Mouse (Mus musculus) lung, postnatal 36 days (tissue): Measurements from ENCODE around the gene Vangl2.
A peak's percentile ranks its signal among the peaks of the same experiment; 100 is the strongest.

Source experiments
- DNase-seq: peaks from one replicate; pipeline ENCODE4 v3.0.0; 2022; ENCODE audit warnings: mixed read lengths

Vangl2 gene

DNA sequence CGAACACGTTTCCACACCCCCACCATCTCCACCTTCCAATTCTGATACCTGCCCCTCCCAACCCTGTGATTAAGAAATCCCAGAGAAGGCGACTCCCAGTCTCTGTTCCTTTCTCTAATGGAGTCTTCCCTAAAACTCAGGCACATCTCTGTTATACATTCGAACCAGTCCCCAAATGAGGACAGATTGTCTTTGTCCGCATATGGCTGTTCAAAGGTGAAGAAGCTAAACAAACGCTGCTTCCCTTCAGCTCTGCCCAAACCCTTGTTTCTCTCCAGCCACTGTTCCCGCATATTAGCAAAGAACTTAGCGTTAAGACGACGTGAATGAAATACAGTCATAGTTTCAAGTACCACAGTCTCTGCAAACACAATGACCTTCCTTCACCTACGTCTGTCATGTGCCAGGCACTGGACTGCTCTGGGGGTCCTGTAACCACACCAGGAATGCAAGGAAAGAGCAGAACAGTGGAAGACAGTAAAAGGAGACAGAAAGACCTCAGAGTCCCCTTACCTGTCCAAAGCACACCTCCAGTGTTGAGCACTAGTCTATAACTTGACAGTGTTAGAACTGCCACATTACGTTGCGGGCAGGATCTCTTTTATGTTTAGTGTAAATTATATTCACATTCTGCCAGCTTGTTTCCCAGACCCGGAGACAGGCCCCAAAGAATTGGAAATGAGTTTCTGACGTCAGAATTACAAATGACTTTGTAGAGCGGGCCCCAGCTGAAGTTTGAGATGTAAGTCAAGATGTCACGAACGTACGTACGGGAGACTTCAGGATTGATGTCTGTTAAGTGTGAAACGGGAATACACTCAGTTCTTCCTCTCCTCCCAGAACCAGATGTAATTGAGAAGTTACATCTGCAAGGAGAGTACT, at the start of gene Vangl2:
Vangl2 (minus strand) TSS at position 51 of the 882 bp plus-strand sequence.
- DNase-seq: no peak

DNA sequence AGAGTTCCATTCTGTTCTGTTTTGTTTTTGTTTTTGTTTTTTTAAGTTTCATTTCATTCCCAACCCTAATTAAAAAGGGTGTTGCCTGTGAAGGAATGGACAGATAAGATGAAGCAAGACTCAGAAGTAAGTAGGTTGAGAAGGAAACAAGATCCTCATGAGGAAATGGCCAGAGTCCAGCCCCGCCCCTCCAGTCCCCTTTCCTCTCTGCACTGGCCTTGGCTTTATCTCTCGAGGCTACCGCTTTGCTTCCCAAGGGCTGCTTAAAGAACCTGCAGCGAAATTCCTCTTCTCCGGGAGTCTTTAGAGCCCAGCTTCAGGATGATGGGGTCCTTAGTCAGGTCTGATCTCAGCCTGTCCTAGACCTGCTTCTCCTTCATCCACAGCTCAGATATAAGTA, 49.7 kb upstream of the Vangl2 start:
- peak; percentile 14 for DNase-seq

DNA sequence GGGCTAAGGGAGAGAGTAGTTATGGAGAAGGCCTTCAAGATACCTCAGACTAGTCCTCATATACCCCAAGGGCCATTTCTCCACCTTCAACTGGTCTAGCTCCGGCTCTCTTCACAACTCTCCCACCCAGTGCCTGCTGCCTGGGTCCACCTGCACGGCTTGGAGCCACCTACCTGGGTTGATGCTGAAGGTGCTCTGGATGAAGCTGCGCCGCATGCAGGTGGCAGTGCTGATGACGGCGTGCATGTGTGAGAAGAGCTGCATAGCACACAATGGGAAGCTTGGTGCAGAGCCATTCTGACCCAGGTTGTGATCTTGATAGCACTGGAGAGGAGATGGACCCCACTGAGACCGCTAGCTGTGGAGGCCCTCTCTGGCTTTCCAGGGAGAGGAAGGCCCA, 44.4 kb upstream of the Vangl2 start:
- DNase-seq: no peak

DNA sequence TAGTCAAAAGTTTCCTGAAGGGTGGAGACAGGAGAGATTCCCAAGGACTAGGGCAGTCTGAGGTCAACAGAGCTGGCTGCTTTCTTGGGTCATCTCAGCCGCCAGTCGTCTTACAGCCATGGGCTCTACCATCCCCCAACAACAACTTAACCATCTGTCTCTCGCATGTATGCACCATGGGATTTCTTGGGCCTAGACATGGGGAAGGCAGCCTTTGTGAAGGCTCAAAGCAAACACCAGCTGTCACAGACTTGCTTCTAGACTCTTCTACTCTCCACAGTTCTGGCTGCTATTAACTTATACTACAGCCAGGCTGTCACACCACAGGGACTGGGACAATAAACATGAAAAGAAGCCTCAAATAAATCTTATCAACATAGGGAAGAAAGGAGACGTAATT, 43.3 kb upstream of the Vangl2 start:
- no peak for DNase-seq

DNA sequence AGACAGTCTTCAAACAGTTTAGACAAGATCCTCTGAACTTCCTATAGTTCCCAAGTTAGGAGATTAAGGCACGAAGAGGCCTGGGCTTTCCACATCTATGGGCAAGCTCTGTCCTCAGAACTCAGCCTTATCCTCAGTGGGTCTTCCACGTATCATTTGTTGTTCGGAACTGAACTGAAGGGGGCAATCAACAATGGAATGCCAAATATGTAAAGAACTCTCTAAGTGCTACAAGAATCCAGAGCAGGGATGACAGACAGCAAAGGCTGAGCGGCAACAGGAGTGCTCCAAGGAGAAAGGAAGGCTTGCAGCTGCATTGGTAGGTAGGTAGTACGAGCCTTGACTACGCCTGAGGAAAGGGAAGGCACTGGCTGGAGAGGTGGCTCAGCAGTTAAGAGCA, 42.0 kb upstream of the Vangl2 start:
- no peak for DNase-seq

DNA sequence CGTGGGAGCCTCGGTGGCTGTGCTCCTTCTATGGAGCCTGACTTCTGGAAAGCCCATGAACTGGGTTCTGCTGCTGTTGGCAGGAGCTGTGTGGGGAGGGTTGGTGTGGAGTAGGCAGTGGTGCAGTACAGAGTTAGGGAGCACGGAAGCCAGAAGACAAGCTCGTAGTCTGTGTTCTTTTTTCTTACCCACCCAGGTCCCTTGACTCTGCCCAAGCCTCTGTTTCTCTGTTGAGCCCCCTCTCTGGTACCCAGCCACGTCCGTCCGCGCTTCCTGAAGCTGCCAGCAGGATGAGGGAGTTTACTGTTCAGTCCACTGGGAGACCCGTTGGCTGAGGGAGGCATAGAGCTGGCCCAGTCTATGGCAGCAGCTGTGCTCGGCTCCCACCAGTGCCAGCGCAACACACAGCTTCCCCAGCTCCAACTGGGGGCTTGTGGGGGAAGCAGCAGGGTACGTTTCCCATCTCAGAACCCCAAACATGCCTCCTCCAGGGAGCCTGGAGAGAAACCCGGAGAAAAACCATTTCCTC, 36.4 kb upstream of the Vangl2 start:
- DNase-seq: no peak

DNA sequence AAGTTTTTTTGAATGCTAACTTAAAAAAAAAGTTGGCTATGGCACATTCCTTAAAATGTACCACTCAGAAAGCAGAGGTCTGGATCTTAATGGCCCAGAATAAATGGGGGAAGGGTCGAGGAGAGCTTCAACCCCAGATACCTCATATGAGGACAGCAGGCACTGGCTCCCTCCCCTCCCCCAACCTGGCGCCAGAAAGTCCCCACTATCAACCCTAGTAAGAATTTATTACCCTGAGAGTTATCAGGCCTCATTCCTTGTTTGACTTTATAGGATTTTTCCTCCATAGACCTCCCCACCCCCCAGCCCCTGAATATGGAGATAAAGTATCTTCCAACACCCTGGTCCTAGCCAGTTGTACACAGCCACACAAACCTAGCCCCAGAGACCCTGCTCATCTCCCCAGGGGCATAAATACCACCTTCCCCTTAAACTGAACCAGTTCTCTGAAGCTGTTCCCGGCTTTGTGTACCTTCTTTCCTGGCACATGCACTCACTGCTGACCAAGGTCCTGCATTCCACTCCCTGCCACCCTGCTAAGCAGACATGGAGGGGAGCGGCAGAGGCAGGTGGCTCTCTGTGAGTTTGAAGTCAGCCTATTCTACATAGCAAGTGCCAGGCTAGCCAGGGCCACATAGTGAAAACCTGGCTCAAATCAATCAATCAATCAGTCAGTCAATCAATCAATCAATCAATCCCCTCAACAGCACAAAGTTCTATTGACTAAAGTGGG, 35.2 kb upstream of the Vangl2 start:
- no peak for DNase-seq

DNA sequence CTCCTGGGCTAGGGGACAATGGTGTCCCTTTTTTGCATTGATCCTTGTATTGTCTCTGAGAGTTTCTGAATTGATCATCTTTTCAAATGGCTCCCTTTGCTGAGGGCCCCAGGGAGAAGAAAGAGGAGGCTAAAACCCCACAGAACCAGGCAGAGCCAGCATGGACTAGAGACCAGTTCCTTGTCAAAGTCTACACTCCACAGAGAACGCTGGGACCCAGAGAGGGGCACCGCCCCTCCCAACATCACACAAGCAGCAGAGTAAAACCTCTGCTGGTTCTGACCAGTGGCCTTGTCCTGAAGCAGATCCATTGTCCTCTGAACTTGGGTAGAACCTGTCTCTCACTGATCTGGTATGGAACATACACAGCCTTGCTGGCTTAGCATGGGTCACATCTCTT, 33.9 kb upstream of the Vangl2 start:
- no peak for DNase-seq

DNA sequence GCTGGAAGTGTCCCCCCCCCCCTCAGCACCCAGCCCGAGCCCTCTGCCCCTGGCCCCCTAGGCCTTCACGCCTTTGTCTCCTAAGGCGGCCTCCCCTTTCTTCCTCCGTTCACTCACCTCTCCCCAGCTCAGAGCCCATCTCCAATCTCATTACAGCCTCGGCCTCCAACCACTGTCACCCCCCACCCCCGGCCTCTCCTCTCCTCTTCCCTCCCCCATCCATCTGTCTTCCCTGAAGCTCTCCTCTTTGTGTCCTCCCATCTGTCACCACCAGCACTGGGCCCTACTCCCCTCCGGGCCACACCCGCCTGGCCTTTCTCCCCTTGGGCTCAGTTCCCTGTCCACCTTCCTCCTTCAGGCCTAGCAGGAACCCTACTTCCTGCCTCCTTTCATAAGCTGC, 33.0 kb upstream of the Vangl2 start:
- no peak for DNase-seq

DNA sequence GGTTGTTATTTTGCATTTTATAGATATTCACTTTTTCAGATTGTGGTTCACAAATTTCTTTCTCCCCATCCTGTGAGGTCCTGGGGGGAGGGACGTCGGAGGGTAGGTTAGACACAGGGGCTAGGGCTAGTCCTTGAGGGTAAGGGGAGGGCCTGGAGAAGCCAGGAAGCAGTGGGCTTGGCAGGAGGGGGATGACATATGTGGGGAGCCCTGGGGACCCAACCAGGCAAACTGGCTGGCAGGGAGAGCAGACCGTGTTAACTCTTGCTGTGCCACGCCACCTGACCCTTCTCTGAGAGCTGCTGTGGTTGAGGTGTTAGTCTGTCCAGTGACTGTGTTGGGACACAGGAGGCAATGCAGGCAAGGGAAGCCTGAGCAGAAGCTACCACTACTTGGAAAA, 32.4 kb upstream of the Vangl2 start:
- DNase-seq: no peak

DNA sequence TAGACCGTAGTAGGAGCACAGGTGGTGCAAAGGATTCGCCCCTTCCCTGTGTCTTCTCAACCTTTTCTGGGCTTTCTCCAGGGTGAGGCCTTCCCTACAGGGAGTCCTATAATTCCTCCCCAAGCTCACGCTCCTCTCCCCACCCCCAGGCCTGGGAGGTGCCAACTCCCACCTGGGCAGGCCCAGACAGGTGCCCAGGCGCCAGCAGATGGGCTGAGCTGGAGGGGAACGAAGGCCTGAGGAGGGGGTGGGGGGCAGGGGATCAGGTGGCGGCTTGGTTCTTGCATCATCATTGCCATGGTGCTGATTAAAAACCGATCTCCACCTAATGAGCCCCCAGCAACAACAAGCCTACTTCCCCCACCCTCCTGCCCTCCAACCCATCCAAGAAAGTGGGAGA, 30.6 kb upstream of the Vangl2 start:
- no peak for DNase-seq

DNA sequence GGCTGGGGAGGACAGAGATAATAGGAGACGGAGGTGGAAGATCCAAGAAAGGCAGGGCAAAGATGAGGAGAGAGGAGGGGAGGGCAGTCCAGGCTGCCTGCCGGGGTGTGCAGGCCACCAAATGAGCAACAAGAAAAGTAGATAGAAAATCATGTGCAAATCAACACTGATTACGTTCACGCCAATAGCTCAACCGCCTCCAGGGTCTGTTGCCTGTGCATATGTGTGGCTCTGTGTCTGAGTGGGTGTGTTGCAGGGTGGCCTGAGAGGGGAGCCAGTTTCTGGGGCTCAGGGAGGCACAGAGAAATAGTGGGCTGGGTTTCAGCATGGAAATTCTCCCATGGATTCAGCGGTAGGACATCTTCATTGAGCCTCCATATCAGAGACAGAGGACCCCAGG, 30.1 kb upstream of the Vangl2 start:
- DNase-seq: no peak

DNA sequence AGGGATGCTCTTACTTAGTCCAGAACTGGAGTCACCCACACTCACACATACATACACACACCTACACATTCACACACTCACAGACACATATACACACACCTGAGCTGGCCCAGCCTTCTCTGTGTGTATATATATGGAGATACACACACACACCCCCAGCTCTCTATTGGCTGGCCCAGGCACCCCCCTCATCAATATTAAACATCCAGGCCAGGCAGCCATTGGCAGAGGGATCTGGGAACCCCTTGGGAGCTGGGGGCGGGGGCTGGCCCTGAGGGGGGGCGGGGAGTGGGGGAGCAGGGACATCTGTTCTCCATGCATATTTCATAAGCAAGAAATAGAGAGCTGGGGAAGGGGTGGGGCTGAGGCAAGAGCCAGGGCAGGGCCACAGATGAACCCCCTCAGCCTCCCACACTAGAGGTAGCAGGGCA, 29.3 kb upstream of the Vangl2 start, which contains the start of gene Nhlh1:
Nhlh1 (minus strand) TSS at position 83 of the 431 bp plus-strand sequence.
- no peak for DNase-seq

DNA sequence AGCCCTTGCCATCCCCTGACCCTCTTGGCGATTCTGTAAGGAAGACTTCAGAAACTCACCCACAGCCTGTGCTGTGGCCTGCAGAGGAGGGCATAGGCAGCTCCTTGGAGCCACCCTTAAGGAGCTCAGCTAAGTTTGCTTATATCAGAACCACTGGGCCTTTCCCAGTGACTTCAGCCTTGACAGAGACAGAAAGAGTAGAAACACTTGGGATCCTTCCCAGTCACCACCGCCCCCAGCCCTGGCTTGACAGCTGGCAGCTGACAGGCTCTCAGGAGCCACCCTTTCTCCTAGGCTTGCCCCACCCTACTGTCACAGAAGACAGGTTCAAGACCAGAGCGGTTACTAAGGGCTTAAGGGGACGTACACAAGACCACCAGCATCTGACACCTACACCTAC, 28.0 kb upstream of the Vangl2 start:
- no peak for DNase-seq

DNA sequence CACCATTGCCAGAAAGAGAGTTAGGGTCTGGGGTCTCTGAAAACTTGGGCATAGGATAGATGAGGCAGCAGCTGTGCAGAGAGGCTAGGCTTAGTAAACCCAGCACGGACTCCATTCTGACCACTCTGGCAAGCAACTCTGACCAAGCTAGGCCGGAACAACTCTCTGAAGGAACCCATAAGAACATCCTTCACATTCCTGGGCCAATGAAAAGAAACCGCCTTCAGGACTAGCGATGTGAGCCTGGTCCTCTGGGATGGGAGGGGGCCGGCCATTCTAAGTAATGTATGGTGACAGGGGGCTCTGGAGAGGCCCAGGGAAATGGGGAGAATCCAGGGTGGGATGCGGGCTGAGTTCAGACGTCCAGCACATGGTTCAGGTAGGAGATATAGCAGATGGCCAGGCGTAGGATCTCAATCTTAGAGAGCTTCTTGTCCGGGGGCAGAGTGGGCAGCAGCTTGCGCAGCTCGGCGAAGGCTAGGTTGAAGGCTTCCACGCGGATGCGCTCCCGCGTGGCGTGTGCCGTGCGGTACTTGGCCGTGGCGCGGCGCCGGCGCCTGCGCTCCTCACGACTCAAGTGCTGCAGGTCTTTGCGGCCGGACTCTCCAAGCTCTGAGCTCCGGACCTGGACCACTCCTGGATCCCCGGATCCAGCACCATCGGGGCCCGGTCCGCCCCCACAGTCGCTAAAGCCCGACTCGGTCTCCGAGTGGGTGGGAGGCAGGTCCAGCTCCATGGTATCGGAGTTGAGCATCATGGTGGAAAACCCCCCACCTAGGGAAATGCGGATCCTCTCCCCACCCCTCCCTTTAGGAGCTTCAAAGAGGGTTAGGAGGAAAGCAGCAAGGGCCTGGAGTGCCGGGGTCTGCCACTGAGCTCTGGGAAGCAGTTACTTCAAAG, 25.5 kb upstream of the Vangl2 start:
- DNase-seq: no peak

DNA sequence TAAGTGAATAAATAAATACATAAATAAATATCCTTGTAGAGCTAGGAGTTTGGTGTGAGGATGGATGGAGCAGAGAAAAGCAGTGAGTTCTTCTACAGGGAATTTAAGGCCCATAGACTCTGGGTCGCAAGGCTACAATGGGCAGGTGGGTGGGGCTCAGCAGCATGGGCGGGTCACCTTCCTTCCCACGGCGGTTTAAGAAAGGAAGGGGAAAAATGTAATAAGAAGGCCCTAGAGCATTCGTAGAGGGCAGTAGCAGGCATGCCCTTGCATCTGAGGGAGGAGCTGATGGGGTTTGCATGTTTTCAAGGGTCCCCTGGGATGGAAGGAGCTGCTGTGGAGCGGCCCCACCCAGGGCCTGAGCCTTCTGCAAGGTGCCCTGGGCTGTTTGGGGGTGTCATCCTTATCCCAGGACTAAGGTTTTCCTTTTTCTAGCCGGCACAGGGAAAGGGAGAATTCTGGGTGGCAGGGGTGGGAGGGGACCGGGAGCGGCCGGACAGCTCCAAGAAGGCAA, 24.6 kb upstream of the Vangl2 start:
- DNase-seq: no peak

DNA sequence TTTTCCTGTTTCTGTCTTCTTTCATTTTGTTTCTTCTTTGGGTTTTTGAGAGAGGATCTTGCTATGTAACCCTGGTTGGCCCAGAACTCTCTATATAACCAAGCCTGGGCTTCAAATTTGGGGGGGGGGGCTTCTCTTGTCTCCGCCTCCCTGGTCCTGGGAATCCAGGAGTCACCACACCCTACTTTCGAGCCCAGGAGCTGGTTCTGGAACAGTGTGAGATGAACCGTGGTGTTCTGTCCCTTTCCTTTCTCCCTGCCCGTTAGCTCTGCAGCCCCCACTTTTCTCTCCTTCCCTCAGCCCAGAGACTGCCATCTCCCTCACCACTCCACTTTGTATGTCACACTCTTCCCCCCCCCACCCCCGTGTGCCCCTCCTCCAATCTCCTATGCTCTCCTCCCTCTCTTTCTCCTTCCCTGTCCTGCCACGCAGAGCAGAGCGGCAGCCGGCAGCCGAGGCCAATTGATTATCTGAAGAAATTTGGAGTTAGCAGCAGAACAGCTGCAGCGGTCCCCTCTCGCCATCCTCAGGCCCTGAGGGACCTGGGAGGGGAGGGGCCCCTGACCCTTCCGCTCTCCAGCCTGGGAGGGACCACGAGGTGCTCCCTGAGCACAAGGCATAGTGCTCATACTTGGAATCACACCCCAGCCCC, 21.0 kb upstream of the Vangl2 start:
- no peak for DNase-seq

DNA sequence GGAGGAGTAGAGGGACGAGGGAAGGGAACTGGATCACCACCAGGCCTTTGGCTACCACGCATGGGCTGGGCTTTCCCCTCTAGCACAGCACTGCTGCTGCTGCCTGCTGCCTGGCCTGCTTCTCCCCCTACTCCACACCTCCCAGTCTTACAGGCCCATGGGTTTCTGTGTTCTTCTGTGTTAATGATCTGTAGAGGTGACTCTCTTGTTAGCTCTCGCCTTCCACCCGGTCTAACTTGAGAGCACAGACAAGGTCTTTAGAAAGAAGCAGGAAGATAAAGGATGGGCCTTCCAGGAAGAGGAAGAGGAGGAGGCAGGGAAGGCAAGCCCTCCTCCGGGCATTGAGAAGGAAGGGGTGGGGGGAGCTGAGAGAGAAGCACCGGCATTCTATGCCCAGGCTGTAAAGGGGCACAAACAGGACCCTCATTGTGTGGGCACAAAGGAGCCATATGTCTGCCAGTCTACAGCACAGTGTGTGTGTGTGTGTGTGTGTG, 20.0 kb upstream of the Vangl2 start:
- no peak for DNase-seq

DNA sequence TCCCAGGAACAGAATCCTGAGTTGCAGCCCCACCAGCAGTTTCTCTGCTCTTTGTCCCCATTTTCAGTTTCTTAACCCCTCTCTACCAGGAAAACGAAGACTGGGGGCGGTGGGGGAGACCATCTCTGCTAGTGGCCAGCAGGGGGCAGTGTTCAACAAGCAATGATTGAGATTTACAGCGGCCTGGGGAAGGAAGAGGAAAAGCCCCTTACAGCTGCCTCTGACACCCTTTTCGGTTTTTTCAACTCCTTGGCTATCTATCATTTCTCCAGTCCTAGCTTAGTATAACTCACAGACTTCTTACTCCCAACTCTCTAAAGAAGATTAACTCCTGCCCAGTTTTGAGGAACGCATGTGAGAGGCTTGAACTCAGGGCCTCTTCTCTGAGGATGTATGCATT, 18.7 kb upstream of the Vangl2 start:
- peak; percentile 68 for DNase-seq

DNA sequence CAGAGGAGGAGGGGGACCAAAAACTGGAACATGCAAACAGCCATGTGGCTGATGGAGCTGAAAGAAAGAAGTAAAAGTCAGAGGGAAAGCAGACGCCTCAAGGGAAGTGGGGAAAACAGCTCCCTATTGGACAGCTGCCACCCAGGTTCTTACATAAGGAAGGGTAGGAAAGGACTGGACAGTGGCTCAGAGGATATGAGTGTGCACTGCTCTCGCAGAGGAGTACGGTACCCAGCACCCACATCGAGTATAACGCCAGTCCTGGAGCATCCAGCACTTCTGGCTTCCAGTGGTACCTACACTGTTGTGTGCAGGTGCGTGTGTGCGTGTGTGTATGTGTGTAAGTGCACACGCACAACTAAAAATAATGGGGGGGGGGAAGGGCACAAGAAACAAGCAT, 18.2 kb upstream of the Vangl2 start:
- DNase-seq: no peak

DNA sequence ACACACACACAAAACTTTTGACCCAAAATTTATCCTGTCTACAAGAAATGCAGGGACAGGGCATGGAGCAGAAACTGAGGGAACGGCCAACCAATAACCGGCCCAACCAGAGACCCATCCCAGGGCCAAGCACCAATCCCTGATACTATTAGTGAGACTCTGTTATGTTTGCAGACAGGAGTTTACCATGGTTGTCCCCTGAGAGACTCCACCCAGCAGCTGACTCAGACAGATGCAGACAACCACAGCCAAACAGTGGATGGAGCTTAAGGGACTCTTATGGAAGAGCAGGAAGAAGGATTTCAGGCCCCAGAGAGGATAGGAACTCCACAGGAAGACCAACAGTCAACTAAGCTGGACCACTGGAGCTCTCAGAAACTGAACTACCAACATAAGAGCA, 1.7 kb upstream of the Vangl2 start:
- DNase-seq: no peak

DNA sequence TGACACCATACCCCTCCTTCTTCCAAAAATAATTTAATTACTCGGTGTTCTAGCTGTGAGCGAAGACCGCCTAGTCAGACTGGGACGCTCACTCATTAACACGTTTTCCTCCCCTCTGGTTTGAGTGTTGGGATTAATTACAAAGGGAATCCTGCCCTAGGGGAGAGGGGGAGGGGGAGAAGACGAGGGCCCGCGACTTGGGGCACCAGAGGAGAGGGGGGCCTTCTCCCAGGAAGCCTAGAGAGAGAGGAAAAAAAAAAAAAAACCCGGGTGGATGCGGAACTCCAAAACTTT, 488 bp downstream of the Vangl2 start:
- no peak for DNase-seq
